Mouse (Mus musculus) inflammation-experienced regulatory T-cells, adult 16 weeks (primary cell): ENCODE results near the gene Lce1b. TPM values are rescaled to one million over a fixed set of nuclear protein-coding genes. Genes with fewer than 3 reads are reported as not detected.

Source experiments
- polyA plus RNA-seq: library from polyadenylated mRNA; unstranded; fragments of 100-300 nt; shearing (Covaris generic); gene quantifications from one replicate; pipeline ENCODE4 v1.2.1, GENCODE M21; 2017

Lce1b gene
- not detected for polyA plus RNA-seq

DNA sequence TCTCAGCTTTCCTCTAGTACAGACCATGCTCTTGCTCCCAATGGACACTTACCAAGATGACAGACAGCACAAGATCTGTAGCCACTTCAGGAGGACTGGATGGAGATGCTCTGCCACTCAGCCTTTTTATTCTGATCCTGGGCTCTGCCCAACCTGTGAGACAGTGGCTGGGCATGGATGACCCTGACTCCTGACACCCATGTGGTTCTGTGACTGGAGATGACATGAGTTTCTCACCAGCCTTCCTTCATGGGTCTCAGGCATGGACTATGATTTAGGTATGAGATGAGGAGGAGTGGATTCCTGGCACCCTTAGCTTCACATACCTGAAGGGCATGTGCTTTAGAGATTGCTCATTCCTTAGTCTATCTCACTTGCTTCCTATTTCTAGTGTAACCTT is at the start of gene Lce1b:
TSS of gene Lce1b (minus strand) at position 101 of the 400 bp plus-strand sequence.

DNA sequence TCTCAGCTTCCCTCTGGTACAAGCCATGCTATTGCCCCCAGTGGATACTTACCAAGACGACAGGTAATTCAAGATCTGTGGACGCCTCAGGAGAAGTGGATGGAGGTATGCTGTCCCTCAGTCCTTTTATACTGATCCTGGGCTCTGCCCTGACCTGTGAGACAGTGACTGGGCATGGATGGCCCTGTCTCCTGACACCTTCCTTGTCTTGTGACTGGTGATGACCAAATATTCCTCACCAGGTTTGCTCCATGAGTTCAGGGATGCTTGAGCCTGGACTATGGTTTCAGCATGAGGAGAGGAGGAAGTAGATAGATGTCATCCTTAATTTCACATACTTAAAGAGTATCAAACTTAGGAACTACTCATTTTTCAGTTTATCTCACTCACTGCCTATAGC is 30.4 kb upstream of the Lce1b start, which contains the start of gene Lce1d:
TSS of gene Lce1d (minus strand) at position 101 of the 400 bp plus-strand sequence.

DNA sequence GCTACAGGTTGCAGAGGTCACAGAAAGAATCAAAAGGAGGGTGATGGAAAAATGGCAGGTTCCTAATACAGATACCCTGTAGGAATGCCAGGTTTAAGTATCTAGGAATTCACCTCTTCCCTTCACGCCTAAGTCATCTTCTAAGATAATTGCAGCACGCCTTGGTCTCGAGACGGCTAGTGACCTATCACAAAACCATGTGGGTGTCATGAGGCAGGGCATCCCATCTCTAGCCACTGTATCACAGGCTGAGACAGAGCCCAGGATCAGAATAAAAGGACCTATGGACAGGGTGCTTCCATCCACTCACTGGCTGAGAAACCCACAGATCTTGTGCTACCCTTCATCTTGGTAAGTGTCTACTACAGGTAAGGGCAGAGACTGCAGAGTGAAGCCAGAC is 22.2 kb upstream of the Lce1b start, which contains the start of gene Lce1c:
TSS of gene Lce1c (plus strand) at position 301 of the 400 bp plus-strand sequence.

DNA sequence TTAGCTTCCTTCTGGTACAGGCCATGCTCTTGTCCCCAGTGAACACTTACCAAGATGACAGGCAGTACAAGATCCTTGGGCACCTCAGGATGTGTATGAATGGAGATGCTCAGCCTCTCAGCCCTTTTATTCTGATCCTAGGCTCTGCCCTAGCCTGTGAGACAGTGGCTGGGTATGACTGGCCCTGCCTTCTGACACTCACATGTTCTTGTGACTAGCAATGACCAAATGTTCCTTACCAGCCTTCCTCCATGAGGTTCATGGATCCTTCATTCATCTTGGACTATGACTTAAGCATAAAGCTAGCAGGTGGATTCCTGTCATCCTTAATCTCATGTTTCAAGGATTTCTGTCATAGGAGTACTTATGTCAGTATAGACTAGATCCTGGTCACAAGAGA is 13.5 kb upstream of the Lce1b start, which contains the start of gene Lce1a2:
TSS of gene Lce1a2 (minus strand) at position 101 of the 400 bp plus-strand sequence.

DNA sequence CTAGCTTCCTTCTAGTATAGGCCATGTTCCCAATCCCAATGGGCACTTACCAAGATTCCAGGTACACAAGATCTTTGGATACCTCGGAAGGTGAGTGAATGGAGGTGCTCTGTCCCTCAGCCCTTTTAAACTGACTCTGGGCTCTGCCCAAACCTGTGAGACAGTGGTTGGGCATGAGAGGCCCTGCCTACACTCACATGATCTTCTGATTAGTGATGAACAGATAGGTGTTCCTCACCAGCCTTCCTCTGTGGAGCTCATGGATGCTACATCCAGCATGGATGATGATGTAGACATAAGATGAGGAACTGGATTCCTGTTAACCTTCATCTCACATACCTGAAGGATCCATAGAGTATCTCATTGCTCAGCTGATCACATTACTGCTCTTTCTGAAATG is 8.5 kb downstream of the Lce1b start, which contains the start of gene Lce1a1:
TSS of gene Lce1a1 (minus strand) at position 101 of the 400 bp plus-strand sequence.

DNA sequence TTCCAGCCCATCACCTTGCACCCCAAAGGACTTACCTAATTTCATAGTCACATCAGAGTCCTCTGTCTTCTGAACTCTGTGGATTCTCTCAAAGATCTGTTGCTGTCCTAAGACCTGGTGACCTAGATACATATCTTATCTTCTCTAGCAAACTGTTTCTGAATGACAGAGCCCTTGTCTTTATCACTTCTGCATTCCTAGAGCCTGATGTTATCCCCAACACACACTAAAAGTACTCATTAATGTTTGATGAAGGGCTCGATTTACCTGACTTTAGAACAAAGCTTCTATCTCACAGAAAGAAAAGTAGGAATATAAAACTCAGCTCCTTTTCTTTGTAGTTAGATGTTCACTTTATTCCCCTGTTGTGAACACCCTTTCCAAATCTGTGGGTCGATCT is 35.2 kb downstream of the Lce1b start, which contains the start of gene Lce6a:
TSS of gene Lce6a (minus strand) at position 101 of the 400 bp plus-strand sequence.

DNA sequence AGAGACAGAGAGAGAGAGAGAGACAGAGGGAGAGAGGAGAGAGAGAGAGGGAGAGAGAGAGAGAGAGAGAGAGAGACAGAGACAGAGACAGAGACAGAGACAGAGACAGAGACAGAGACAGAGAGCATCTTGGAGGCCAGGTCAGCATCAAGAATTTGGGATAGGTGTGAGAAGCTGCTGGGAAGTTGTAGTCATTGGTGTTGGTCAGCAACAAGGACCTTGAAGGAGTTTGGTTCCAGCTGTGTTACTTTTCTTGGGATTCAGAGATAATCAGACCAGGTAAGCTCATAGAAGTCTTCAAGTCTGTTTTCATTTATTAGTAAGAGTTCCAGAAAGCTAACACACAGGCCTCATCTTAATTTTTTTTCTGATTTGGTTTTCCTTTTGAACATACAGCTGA is 49.3 kb downstream of the Lce1b start, which contains the start of gene 2210017I01Rik:
TSS of gene 2210017I01Rik (minus strand) at position 101 of the 400 bp plus-strand sequence.

Other genes with a start within 250 kb of the Lce1b start
- gene Sprr2i, start 248.9 kb downstream of the Lce1b start, polyA plus RNA-seq, result not detected
- gene Sprr2j-ps, start 238.8 kb downstream of the Lce1b start, polyA plus RNA-seq, result not detected
- 22.3 TPM for gene Gm9774, start 227.5 kb downstream of the Lce1b start, polyA plus RNA-seq
- gene Sprr2k, start 224.3 kb downstream of the Lce1b start, polyA plus RNA-seq, result not detected
- gene Sprr1b, start 218.1 kb downstream of the Lce1b start, polyA plus RNA-seq, result not detected
- not detected for gene Sprr3, start 198.2 kb downstream of the Lce1b start, polyA plus RNA-seq
- not detected for gene Sprr1a, start 171.0 kb downstream of the Lce1b start, polyA plus RNA-seq
- gene Sprr4, start 156.4 kb downstream of the Lce1b start, polyA plus RNA-seq, result not detected
- not detected for gene 2310046K23Rik, start 122.4 kb downstream of the Lce1b start, polyA plus RNA-seq
- not detected for gene Ivl, start 83.2 kb downstream of the Lce1b start, polyA plus RNA-seq
- gene Smcp, start 67.9 kb downstream of the Lce1b start, polyA plus RNA-seq, result not detected
- gene 2210017I01Rik, start 49.4 kb downstream of the Lce1b start, polyA plus RNA-seq, result not detected
- gene Lce6a, start 35.3 kb downstream of the Lce1b start, polyA plus RNA-seq, result not detected
- not detected for gene Lce1a1, start 8.6 kb downstream of the Lce1b start, polyA plus RNA-seq
- gene Lce1a2, start 13.4 kb upstream of the Lce1b start, polyA plus RNA-seq, result not detected
- gene Lce1c, start 22.3 kb upstream of the Lce1b start, polyA plus RNA-seq, result not detected
- gene Lce1d, start 30.3 kb upstream of the Lce1b start, polyA plus RNA-seq, result not detected
- not detected for gene Lce1e, start 52.1 kb upstream of the Lce1b start, polyA plus RNA-seq
- not detected for gene Lce1f, start 63.4 kb upstream of the Lce1b start, polyA plus RNA-seq
- not detected for gene Gm38119, start 82.2 kb upstream of the Lce1b start, polyA plus RNA-seq
- not detected for gene Lce1g, start 95.4 kb upstream of the Lce1b start, polyA plus RNA-seq
- not detected for gene Lce1h, start 108.1 kb upstream of the Lce1b start, polyA plus RNA-seq
- not detected for gene Lce1i, start 122.0 kb upstream of the Lce1b start, polyA plus RNA-seq
- not detected for gene Lce1j, start 133.6 kb upstream of the Lce1b start, polyA plus RNA-seq
- not detected for gene Lce1k, start 151.0 kb upstream of the Lce1b start, polyA plus RNA-seq
- not detected for gene Kprp, start 170.3 kb upstream of the Lce1b start, polyA plus RNA-seq
- not detected for gene Lce1l, start 194.4 kb upstream of the Lce1b start, polyA plus RNA-seq
- not detected for gene 2310050C09Rik, start 213.3 kb upstream of the Lce1b start, polyA plus RNA-seq